Mouse (Mus musculus) mature B cell (primary cell): ENCODE measurements around the gene Haus3.

Experiments used
- in situ Hi-C: fragments of 300-500 bp; cut with MboI; formaldehyde crosslinking; loops from 2 replicates; pipeline ENCODE4 v1.14.3; 2019

Haus3 gene

GRCm38 (mm10) chr5:34168950-34169891, at the start of gene Haus3, which contains the start of gene Poln:
TSS of gene Haus3 (minus strand) at chr5:34169527.
TSS of gene Poln (minus strand) at chr5:34169448.
- in situ Hi-C loops: no loop called here

GRCm38 (mm10) chr5:34218672-34219071, 49.3 kb upstream of the Haus3 start:
- in situ Hi-C loops: no loop called here

GRCm38 (mm10) chr5:34217756-34218155, 48.4 kb upstream of the Haus3 start:
- in situ Hi-C loops: no loop called here

GRCm38 (mm10) chr5:34216025-34216424, 46.7 kb upstream of the Haus3 start:
- in situ Hi-C loops: no loop called here

- in situ Hi-C loops: no loop called here
Observed at GRCm38 (mm10) chr5:34213659-34214058, 44.3 kb upstream of the Haus3 start.

GRCm38 (mm10) chr5:34210279-34210678, 41.0 kb upstream of the Haus3 start:
- in situ Hi-C loops: no loop called here

- in situ Hi-C loops: no loop called here
Observed at GRCm38 (mm10) chr5:34207503-34207902, 38.2 kb upstream of the Haus3 start.

GRCm38 (mm10) chr5:34205788-34206187, 36.5 kb upstream of the Haus3 start:
- in situ Hi-C loops: no loop called here

GRCm38 (mm10) chr5:34204911-34205310, 35.6 kb upstream of the Haus3 start:
- in situ Hi-C loops: no loop called here

- in situ Hi-C loops: no loop called here
Observed at GRCm38 (mm10) chr5:34202006-34202405, 32.7 kb upstream of the Haus3 start.

GRCm38 (mm10) chr5:34201396-34201795, 32.1 kb upstream of the Haus3 start:
- in situ Hi-C loops: no loop called here

- in situ Hi-C loops: no loop called here
Observed at GRCm38 (mm10) chr5:34198615-34199014, 29.3 kb upstream of the Haus3 start.

- in situ Hi-C loops: no loop called here
Observed at GRCm38 (mm10) chr5:34197243-34197642, 27.9 kb upstream of the Haus3 start.

- in situ Hi-C loops: no loop called here
Observed at GRCm38 (mm10) chr5:34196423-34196822, 27.1 kb upstream of the Haus3 start.

GRCm38 (mm10) chr5:34195786-34196185, 26.5 kb upstream of the Haus3 start:
- in situ Hi-C loops: no loop called here

GRCm38 (mm10) chr5:34194975-34195662, 25.8 kb upstream of the Haus3 start:
- in situ Hi-C loops: no loop called here

GRCm38 (mm10) chr5:34194426-34194825, 25.1 kb upstream of the Haus3 start:
- in situ Hi-C loops: no loop called here

GRCm38 (mm10) chr5:34191843-34192242, 22.5 kb upstream of the Haus3 start:
- in situ Hi-C loops: no loop called here

GRCm38 (mm10) chr5:34191021-34191420, 21.7 kb upstream of the Haus3 start:
- in situ Hi-C loops: no loop called here

GRCm38 (mm10) chr5:34189521-34189920, 20.2 kb upstream of the Haus3 start:
- in situ Hi-C loops: no loop called here

GRCm38 (mm10) chr5:34188856-34189255, 19.5 kb upstream of the Haus3 start:
- in situ Hi-C loops: no loop called here

- in situ Hi-C loops: no loop called here
Observed at GRCm38 (mm10) chr5:34187601-34188316, 18.4 kb upstream of the Haus3 start, which contains the start of gene Mxd4. TSS of gene Mxd4 (minus strand) at chr5:34187720.
